Mouse (Mus musculus) MEL (cell line): ENCODE measurements at regions not wholly inside any gene's neighbourhood (a gene's known extent, or its start where the extent isn't known, plus 50 kb on each side); places are given as distances from the start of the nearest gene placed in this dataset.

Experiments
- CHD2 ChIP-seq: IDR thresholded peaks from 2 replicates; pipeline ENCODE4 v1.6.1; 2011; ENCODE audit warnings: low read length, improper control_type of control experiment
- HCFC1 ChIP-seq: IDR thresholded peaks from 2 replicates; pipeline ENCODE4 v1.6.1; 2012; ENCODE audit warnings: low read depth, mild to moderate bottlenecking, inconsistent platforms, low read length, improper control_type of control experiment, moderate library complexity
- POLR2A ChIP-seq, 2 experiments: IDR thresholded peaks; 2 replicates each; pipeline ENCODE4 v1.6.1; 2011 to 2012; ENCODE audit warnings: low read length in 2 of 2, mild to moderate bottlenecking in 2 of 2, control low read depth in 1 of 2, improper control_type of control experiment in 1 of 2, low read depth in 1 of 2, moderate library complexity in 1 of 2; ENCODE audit not compliant: control insufficient read depth in 1 of 2, insufficient read depth in 1 of 2, poor library complexity in 1 of 2
- USF1 ChIP-seq: IDR thresholded peaks from 2 replicates; pipeline ENCODE4 v1.6.1; 2014; ENCODE audit warnings: low read depth, mild to moderate bottlenecking, inconsistent platforms, low read length, improper control_type of control experiment, moderate library complexity

GRCm38 (mm10) chr9:23012130-23012529, 210.7 kb upstream of the Bmper start:
- TF ChIP-seq USF1 (no peak), POLR2A (IDR thresholded peaks at IDR 0.05; ENCODE audit: control insufficient read depth in 1 of 2, insufficient read depth in 1 of 2, low read depth in 1 of 2, low read length in 2 of 2, poor library complexity in 1 of 2) (no peak), CHD2 (no peak), HCFC1 (no peak)
